Mouse (Mus musculus) spleen, postnatal 10 days (tissue): ENCODE measurements around the gene Fam92b.

Experiments used
- DNase-seq, 2 experiments: peaks; one replicate each; pipeline ENCODE4 v3.0.0; 2021 to 2022; ENCODE audit warnings: low spot score in 2 of 2

Gene Fam92b

DNA sequence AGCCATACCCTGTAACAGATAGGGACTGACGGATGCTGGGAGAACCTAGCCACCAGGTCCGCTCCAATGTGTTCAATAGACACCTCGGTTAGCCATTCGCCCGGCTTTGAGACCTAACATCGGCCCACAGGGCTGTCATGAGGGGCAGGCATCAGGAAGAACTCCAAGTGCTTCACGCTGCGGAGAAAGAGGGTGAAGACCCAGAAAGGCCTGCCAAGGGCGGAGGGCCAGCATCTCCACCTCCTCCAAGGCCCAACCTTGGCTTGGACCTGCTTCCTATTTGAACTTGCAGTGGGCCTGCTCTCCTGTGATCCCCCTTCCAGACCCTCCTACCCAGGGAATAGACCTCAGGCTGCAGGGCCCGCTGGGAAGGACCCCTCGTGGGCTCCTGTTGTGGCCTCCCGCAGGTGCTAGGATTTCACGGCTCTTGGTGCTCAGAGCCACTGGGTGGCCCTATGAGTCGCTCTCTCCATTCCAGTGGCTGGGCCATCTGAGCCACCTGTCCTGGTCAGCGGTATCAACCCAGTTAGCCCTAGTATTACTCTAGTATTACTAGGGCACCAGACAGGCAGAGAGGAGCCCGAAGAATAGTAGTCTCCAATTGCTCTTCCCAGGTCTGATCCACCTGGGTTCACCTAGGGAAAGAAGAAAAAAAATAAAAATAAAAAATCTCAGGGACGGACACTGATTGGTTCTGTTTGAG, 13.0 kb upstream of the Fam92b start:
- DNase-seq = no peak

DNA sequence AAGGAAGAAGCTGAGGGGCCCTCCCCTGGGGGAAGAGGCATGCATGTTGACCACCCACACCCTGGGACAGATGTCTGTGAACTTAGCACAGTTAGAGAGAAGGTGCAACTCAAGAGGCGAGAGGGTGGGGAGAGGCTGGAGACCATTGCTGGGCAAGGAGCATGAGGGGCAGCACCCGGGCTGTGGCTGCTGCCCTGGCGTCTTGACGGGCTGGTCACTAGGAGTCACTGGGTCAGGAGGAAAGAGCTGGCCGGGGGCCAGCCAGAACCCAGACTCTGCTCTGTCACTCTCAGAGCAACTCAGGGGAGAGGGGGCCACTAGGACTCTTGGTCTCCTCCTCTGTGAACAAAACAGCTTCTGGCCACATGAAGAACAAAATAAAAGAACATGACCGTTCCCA, 12.2 kb upstream of the Fam92b start:
- DNase-seq = no peak

DNA sequence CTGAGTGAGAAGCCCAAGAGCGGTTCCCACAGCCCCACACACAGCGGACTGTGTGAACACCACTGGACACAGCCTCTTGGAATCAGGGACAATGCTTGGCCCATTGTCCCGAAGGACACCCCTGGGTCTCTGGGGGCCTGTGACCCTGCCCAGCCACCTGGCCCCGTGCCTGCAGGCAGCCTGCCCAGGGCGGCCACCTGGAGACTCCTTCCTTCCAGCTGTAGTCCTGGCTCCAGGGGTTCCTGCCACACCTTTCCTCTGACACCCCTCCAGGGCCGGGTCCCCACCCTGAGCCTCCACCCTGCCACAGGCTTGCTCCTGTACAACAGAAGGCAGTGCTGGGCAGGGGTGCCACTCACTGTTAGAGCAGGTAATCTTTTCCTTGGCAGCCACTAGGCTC, 11.2 kb upstream of the Fam92b start:
- DNase-seq = no peak

DNA sequence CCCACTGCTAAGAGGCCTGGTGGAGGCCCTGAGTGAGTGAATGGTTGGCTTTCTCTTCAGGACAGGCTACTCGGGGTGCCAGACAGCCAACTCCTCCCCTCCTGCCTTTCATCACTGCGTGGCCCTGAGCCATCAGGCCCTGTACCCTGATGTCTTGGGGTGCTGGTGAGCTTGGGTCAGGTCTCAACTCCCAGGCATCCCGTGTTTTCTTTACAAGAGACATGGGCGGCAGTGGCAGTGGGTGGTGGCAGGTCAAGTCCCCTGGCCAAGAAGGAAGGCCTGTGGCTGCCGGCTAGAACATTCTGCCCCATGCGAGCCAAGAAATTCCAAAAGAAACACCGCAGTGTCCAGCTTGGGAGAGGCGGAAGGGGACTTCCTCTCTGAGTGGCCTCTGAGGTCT, 9.2 kb upstream of the Fam92b start:
- DNase-seq = no peak

DNA sequence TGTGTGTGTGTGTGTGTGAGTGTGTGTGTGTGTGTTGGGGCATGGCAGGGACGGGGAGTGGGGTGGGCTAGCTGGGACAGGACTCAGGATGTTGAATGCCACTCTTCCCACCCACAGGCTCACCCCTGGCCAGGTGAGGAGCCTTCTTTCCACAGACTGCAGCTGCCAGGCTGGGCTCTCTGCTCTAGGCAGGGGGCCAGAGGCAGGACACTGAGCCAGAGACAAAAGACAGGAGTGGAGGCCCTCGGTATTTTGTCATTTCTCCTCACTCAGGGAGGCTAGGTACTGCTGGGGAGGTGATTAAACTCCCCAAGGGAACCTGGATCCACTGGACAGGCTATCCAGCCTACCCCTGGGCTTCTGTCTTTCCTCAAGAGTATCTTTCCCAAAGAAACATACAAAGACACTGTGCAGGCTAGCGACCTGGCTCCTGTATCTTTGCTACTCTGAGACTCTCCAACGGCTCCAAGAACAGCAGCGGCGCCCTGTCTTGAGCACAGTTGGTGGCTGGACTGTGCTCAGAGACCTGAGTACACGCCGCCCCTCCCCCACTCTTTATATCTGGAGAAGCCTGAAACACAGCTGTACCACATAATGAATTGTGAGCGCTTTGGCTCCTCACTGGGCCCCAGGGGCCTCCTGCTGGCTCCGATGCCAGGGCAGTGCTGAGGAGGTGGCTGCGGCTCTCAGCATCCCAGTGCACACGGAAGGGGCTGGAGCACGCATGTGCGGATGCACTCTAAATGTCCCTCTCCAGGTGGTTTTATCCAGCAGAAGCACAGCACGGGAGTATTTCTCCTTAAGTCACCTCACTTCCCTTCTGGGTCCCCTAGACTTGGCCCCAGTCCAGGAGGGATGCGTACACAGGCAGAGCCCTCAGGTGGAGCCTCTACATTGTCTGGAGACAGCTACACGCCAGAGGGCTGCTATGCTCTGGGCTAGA, 7.9 kb upstream of the Fam92b start:
- no peak for DNase-seq

DNA sequence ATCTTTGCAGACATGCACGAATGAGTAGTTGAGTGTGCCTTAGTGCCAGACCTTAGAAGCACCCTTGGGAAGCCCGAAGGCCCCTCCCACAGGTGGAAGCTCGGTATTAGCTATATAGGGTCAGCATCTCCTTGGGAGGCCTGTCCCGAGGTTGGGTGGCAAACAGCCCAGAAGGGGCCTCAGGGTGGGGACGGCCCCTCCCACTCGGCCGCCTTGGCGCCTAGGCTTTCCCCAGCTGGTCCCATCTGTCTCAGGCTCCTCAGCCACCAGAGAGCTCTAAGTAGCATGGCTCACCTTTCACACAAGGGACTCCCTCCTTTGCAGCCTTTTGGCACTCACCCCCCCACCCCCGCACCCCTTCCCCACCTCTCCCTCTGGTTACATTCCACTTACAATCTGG, 7.1 kb upstream of the Fam92b start:
- DNase-seq = no peak

DNA sequence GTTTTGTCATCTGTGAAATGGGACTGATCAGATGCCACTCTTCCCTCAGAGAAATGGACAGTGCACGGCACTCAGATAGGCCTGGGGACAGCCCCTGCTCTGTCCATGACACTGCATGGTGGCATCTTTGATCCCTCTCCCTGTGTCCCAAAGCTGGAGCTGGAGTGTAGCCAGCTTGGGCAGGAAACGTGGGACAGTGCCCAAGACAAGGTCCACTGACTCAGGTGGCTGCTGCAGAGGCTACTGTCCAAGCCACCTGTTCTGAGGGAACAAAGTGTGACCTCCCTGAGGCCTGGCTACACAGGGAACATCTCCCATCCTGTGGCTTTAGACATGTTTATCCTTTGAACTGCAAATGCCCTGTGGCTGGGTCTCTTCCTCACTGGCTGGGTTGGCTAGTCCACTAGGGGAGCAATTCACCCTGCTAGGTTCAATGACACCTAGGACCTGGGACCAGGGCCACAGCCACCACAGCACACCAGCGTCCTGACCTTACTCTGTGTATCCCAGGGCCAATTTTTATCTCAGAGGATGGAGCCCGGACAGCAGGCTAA, 4.7 kb upstream of the Fam92b start:
- DNase-seq = no peak

DNA sequence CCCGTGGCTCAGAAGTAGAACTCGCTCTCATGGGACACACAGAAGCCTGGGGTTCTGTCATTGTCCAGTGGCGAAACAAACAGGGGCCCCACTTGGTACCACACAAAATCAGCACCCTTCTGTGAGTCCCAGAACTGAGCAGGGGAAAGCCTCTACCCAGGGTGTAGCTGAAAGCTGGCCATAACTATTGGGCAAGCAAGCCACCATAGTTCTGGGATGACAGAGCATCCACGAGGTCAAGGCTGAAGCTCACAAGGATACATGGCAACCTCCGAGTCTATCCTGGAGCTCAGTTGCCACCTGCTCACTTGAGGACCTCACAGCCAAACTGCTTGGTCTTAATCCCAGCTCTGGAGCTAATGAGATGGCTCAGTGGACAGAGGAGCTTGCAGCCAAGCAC, 4.0 kb upstream of the Fam92b start:
- DNase-seq = no peak

DNA sequence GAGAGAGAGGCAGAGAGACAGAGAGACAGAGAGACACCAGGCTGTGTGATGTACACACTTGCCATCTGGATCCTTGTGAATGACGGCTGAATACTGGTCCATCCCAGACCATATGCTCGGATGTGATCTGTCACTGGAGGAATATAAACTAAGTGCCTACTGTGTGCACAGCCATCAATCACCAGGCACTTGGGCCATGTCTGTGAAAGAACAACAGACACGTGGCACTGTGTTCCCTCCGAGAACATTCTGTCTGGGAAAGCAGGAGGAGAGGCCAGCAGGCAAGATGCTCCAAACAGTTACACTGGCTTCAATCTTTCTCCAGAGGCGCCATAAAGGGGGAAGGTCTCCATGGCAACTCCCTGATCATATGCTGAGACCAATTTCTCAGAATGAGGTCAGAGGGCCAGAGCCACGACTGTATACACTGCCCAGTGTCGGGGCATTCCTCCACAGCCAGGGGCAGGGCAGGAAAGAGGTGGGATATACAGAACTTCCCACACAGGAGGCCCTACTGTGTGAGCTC, 3.2 kb upstream of the Fam92b start:
- no peak for DNase-seq

DNA sequence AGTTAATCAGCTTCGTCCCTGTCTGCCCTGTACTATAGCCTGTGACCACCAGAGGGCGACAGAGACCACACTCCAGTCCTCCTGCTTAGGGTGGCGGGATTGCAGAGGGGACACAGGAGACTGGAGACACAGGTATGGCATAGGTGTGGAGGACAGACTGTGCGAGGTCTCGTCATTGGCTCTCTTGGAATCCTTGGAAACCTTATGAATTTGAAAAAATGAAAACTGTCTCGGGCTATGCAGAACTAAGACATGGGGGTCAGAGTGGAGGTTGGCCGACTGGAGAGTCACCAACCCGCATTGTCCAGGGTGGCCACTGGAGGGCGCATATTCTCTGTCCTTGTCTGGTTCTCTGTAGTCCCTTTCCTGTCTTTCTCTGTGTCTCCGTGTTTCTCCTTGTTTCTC, 1.8 kb upstream of the Fam92b start:
- DNase-seq = peak; percentile 79 to 88

DNA sequence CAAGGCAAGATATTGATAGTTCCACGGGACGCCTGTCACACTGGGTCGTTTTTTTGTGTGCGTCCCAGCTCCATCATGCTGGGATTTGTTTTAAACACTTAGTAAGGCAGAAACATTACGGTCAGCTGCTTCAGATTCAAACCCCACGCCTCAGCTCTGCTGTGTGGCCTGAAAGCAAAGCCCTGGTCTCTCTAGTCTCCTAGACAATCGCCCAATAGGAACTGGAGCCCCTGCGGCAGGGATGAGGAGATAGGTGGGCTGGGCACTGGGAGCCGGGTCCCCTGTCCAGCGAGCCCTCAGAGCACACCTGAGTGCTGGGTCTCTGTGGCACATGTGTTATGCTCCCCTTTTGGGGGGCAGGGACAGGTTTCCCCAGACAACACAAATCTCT, 853 bp upstream of the Fam92b start:
- no peak for DNase-seq

DNA sequence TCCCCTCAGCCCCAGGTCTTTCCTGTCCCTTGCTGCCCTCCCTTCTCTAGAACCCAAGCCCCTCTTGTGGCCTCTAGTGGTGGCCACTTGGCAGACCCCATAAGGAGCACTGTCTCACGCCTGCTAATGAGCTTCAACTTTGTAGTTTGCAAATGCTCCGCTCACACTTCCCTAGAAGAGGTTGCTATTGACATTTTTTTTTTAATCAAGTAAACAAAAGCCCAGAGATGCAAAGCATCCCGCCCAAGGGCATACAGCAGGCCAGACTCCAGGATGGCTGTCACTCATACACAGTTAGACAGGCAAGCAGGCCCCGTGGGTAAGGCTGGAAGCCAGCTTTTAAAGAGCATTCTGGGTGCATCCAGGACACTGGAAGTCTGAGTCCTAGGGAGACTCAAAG, 661 bp downstream of the Fam92b start:
- DNase-seq = no peak

DNA sequence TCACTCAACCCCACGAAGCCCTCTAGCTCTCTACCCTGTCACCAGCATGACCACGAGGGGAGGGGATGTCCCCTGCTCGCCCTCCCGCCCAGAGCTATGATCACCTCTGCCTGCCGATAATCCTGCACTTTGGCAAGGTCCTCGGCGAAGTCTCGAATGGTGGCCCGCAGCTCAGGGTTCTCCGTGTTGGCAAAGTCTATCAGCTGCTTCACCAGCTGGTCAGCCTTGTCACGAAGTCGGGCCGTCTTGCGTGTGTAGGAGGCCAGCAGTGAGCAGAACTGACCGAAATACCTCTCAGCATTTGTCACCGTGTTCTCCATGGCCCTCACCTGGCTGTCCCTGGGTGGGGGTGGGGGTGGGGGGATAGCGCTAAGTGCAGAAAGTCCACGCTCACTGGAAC, 2.7 kb downstream of the Fam92b start:
- no peak for DNase-seq

DNA sequence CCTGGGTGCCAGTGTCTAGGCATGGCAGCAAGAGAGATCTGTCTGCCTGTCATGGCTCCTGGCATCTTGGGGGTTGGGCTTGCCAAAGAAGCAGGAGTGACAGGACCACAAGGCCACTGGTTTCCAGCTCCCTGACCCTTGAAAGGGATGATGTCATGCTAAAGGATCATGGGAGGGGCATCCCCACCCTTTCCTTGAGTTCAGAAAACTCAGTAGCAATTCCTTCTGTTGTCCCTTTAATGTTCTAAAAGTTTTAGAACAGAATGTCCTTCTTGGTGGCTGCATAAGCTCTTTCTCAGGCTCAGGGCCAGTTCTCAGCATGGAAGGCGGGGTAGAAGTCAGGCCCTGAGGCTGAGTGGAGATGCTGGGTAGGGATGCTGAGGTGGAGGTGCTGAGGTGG, 4.1 kb downstream of the Fam92b start:
- DNase-seq = no peak

DNA sequence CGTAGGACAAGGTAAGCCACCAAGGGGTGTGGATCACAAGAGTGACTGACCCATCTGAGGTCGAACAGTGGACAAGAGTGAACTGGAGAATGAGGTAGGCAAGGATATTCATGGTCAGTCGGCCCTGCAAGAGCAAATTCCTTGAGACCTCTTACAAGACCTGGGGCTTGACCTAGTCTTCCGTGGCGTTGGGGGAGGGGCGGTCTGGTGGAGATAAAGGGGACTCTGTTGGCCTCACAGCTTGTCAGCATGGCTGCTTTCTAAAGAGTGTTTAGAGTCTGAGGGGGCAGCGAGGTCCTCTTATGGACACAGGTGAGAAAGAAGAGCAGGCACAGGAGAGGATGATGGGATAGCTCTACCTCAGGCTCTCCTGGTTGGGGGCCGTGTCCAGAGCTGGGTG, 8.1 kb downstream of the Fam92b start:
- no peak for DNase-seq

DNA sequence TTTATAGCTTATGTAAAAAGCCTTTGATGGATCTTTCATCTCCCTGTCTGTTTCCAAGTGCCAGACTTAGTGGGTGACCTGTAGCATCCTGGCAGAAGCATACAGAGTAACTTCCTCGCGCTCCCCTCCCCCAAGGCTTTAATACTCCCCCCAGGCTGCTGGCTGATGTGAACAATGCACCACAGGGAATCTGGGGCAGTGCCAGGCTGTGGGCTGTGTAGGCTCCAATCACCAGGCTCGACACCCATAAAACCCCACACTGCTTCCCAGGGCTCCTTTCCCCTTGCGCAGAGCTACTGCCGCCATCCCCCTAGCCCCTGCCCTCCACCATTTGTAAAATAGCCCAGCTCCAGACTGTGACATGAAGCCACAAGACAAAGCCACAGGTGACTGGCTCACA, 9.4 kb downstream of the Fam92b start:
- no peak for DNase-seq

DNA sequence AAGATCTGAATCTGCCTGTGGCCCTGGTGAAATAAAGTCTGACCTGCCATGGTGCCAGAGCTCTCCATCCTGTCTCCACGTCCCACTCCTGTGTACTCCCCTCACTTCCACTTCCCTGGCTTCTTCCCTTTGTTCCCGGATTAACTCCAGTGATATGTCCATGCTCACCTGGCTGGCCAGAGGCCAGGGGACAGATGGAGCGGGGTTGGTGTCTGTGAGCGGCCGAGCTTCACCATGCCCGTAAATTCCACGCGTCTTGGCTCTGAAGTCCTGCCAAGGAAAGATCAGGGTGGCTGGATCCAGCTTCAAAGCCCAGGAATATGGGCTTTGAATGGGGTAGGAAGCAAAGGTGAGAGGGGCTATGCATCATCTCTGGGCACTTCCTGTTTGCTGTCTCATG, 10.1 kb downstream of the Fam92b start:
- no peak for DNase-seq

DNA sequence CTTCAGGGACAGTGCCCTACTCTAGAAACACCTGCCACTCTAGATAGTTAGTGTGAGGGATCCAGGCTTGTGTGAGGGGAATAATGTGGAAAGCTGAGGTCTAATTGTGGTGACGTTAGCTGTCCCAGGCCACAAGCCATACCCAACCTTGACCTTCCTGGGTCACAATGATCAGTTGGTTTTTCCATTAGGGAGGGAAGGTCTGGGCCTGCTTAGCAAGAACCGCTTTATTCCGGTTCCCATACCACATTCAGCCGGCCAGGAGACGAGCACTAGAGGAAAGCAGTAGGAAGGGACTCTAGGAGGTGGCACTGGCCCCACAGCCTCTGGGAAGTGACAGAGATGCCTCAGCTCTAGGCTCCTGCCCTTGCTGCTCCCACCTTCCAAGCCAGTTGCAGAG, 13.2 kb downstream of the Fam92b start:
- no peak for DNase-seq

DNA sequence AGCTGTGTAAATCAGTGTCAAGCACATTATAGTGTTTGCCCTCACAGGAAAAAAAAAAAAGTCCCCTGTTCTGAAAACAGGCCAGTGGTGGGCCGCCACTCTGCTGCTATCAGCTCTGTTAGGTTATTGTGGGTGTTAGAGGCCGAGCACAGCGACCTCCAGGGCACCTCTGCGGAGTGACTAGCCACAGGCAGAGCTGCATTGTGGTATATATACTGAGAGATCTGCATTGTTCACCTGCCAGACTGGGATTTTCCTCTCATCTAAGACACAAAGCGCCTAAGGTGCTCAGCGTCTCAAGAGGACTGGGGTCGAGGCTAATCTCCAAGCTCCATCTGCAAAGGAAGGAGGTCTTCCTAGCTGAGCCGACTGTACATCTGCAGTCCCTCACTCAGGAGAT, 13.9 kb downstream of the Fam92b start:
- DNase-seq = no peak

DNA sequence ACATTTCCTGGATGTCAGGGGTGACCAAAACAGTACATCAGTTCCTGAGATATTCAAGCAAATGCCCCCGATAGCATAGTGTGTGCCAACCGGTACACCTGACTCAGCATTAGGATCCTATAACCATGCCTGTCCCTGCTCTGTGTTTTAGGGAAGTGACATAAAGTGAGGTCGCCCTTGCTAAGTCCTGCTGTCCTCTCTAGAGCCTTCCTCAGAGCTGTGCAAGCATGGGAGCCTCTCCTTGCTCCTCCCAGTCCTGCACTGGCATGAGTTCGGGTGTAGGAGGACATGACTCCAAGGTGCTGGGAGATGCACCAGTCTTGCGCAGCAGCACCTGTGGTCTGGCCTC, 14.9 kb downstream of the Fam92b start:
- no peak for DNase-seq

DNA sequence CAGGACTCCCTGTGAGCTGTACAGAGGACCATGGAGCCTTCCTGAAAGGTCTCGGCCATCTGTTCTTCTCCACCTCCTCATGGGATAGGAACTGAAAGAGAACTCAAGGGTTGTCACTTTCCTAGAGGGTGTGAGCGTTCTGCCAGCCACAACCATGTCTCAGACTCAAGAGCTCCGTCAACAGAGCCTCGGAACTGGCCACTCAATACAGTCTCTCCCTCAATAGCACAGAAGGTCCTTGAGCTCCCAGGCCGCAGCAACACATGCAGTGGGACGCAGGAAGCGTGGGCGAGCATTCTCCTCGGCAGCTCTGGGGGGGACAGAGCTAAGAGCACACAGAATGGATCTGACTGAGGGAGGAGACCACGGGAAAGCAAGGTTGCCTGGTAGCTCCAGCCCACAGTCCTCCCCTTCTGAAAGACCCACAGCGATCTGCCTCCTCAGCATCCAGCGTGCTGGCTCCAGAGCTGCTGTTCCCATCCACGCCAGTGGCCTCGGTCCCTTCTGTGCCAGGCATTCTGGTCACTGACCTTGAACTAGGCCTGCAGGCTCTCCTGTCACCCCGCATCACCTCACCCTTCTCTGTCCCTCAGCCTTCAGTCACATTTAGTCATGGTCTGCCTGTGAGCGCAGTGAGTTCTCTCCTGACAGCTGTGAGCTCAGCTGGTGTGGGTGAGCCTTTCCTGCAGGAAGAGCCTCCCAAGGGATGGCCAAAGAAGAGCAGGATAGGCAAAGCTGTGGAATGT, 15.4 kb downstream of the Fam92b start:
- DNase-seq = no peak

DNA sequence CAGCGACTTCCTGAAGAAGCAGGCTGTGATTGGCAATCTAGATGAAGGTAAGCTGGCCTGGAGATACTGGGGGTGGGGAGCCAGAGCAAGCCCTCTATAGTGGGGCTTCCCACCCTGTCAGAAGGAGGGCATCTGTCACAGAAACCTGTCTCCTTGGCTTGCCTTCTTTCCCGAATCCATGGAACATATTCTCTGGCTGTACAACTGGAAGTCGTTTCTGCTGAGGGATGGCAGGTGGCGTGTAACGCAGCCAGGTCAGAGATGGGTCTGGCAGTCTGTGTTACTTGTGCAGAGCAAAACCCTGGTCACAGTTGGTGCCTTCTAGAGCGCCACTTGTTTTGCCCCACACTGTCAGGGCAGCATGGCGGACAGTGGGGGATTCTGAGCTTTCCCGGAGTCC, 16.9 kb downstream of the Fam92b start:
- DNase-seq = no peak
